Comparison of ENCODE assay signal across 8 mouse cellular contexts in genomic region chr14:73122923-73123278, GRCm38 (mm10). TPM values are rescaled to one million over a fixed set of nuclear protein-coding genes. Genes with fewer than 3 reads are reported as not detected.
DNase-seq lines count a peak whose midpoint lies in the region; ATAC-seq and TF ChIP-seq lines count a peak whose summit lies in the region.

TSS of gene Rcbtb2 (plus strand) at chr14:73123037.

- no peaks in the 10 kb centered on the region for H3K36me3 ChIP-seq in heart, embryonic 10.5 days
- H3K36me3 ChIP-seq in midbrain, embryonic 14.5 days (ENCODE audit: control insufficient read depth, insufficient read depth, low read length): no peaks in the 10 kb centered on the region

- no peak for TF ChIP-seq CTCF in lung, adult 2 months (IDR thresholded peaks at IDR 0.05; ENCODE audit: insufficient read depth, low read length)

- no peaks in the 10 kb centered on the region for H3K9me3 ChIP-seq in heart, embryonic 10.5 days
- H3K9me3 ChIP-seq in midbrain, embryonic 14.5 days (ENCODE audit: control insufficient read depth, low read length): no peaks in the 10 kb centered on the region

- no peak for DNase-seq in lung, adult 2 months
- no peak for DNase-seq in lung, postnatal 25 days (ENCODE audit: low spot score)
- no peak for DNase-seq in heart, embryonic 10.5 days (ENCODE audit: low spot score)
- DNase-seq in layer of hippocampus, postnatal 25 days (ENCODE audit: extremely low spot score in 1 of 2, low spot score in 1 of 2): no peak
- DNase-seq in midbrain, embryonic 14.5 days: no peak
- no peak for DNase-seq in embryo, embryonic 11 days
- DNase-seq in right cerebral cortex, postnatal 14 days: no peak

- H3K4me1 ChIP-seq in lung, adult 2 months (ENCODE audit: control insufficient read depth, insufficient read depth, low read length): peaks cover 9% of the 10 kb centered on the region
- H3K4me1 ChIP-seq in brown adipose tissue, adult 24 weeks (ENCODE audit: control insufficient read depth, insufficient read depth, insufficient read length, low read length): peaks cover 15% of the 10 kb centered on the region
- peaks cover 14% of the 10 kb centered on the region for H3K4me1 ChIP-seq in heart, embryonic 10.5 days
- no peaks in the 10 kb centered on the region for H3K4me1 ChIP-seq in midbrain, embryonic 14.5 days (ENCODE audit: control insufficient read depth, insufficient read depth, low read length)

- H3K4me3 ChIP-seq in lung, adult 2 months (replicated peaks; ENCODE audit: extremely low read depth, low read depth, low read length): no peak within 1 kb of the TSS
- no peak within 1 kb of the TSS for H3K4me3 ChIP-seq in brown adipose tissue, adult 24 weeks (ENCODE audit: insufficient read depth, low read depth, low read length)
- no peak within 1 kb of the TSS for H3K4me3 ChIP-seq in heart, embryonic 10.5 days
- H3K4me3 ChIP-seq in midbrain, embryonic 14.5 days (replicated peaks; ENCODE audit: low read depth, low read length): no peak within 1 kb of the TSS

- no peak for TF ChIP-seq POLR2A in lung, adult 2 months (IDR thresholded peaks at IDR 0.05; ENCODE audit: borderline replicate concordance, extremely low read depth, low read depth, low read length)

- WGBS in lung, adult 2 months: 21% methylated on average over 4 of the region's 4 CpGs
- WGBS in heart, embryonic 10.5 days: 63% methylated on average over 4 of the region's 4 CpGs
- 80% methylated on average over 4 of the region's 4 CpGs for WGBS in midbrain, embryonic 14.5 days

- no peak within 1 kb of the TSS for H3K4me2 ChIP-seq in midbrain, embryonic 14.5 days (ENCODE audit: low read length)

- no peaks in the 10 kb centered on the region for H3K27me3 ChIP-seq in heart, embryonic 10.5 days (ENCODE audit: insufficient read depth, poor library complexity, severe bottlenecking)
- H3K27me3 ChIP-seq in midbrain, embryonic 14.5 days (ENCODE audit: control insufficient read depth, insufficient read depth, low read length): no peaks in the 10 kb centered on the region

- H3K9ac ChIP-seq in midbrain, embryonic 14.5 days (replicated peaks; ENCODE audit: low read length): no peak within 1 kb of the TSS

- no peak for ATAC-seq in midbrain, embryonic 14.5 days (ENCODE audit: low FRiP score, low TSS enrichment)

- H3K27ac ChIP-seq in brown adipose tissue, adult 24 weeks (replicated peaks; ENCODE audit: low read depth, low read length): peak within 1 kb of the TSS; percentile 66
- no peak within 1 kb of the TSS for H3K27ac ChIP-seq in heart, embryonic 10.5 days
- H3K27ac ChIP-seq in midbrain, embryonic 14.5 days (replicated peaks; ENCODE audit: low read depth, low read length): no peak within 1 kb of the TSS

RNA-seq across cellular contexts. Expression of gene Rcbtb2, which starts in this region (rescaled TPM):
- polyA plus RNA-seq in lung, adult 2 months (2012; rRNA removed): 26.3 and 28.9 TPM in 2 replicates
- polyA plus RNA-seq in brown adipose tissue, adult 24 weeks (2012; ENCODE audit: insufficient read depth, insufficient read length, missing spikeins): 138 and 227 TPM in 2 replicates
- 81.2 and 99.9 TPM in 2 replicates for polyA plus RNA-seq in heart, embryonic 10.5 days (2016; fragmentation: Nextera tagmentation; extraction: Ambion mirVana)
- total RNA-seq in layer of hippocampus, postnatal 25 days (2021): 10 to 100 TPM; 26.4 to 29.3 TPM
- 58.7 and 80.0 TPM in 2 replicates for polyA plus RNA-seq in midbrain, embryonic 14.5 days (2014; fragmentation: Nextera tagmentation; extraction: Ambion mirVana)
